Mouse (Mus musculus) heart, embryonic 12.5 days (tissue): ENCODE data around the gene Sox4. TPM values are rescaled to one million over a fixed set of nuclear protein-coding genes. Genes with fewer than 3 reads are reported as not detected.

Experiments
- ATAC-seq: fragments of 200-750 bp; cut with Nextera tagmentation; 2 replicates; pipeline ENCODE4 v1.8.0; 2017; ENCODE audit warnings: moderate TSS enrichment, moderate library complexity; ENCODE audit not compliant: insufficient number of reproducible peaks, low FRiP score
- H3K27ac ChIP-seq: fragments of 300-500 bp; sonication (generic); 2 replicates; pipeline ENCODE4 v1.5.1; 2016; ENCODE audit warnings: mild to moderate bottlenecking, moderate library complexity; ENCODE audit not compliant: poor library complexity, severe bottlenecking
- H3K27me3 ChIP-seq: fragments of 300-500 bp; sonication (generic); replicated peaks from 2 replicates; pipeline ENCODE4 v1.6.1; 2016; ENCODE audit warnings: mild to moderate bottlenecking, moderate library complexity
- H3K36me3 ChIP-seq: fragments of 300-500 bp; sonication (generic); 2 replicates; pipeline ENCODE4 v1.6.1; 2016; ENCODE audit warnings: mild to moderate bottlenecking, moderate library complexity
- H3K4me1 ChIP-seq: fragments of 300-500 bp; sonication (generic); replicated peaks from 2 replicates; pipeline ENCODE4 v1.6.1; 2016; ENCODE audit warnings: mild to moderate bottlenecking
- H3K4me2 ChIP-seq: fragments of 300-500 bp; sonication (generic); 2 replicates; pipeline ENCODE4 v1.6.1; 2016; ENCODE audit warnings: mild to moderate bottlenecking, moderate library complexity
- H3K4me3 ChIP-seq: fragments of 300-500 bp; sonication (generic); 2 replicates; pipeline ENCODE4 v1.5.1; 2016; ENCODE audit warnings: mild to moderate bottlenecking
- H3K9ac ChIP-seq: fragments of 300-500 bp; sonication (generic); 2 replicates; pipeline ENCODE4 v1.6.1; 2016; ENCODE audit warnings: mild to moderate bottlenecking, moderate library complexity
- H3K9me3 ChIP-seq: fragments of 300-500 bp; sonication (generic); replicated peaks from 2 replicates; pipeline ENCODE4 v1.6.1; 2016; ENCODE audit warnings: mild to moderate bottlenecking, moderate library complexity
- WGBS: fragments of 180-500 bp; shearing (Covaris S2); methylation state at CpG from one replicate; pipeline ENCODE4 v1.1.7; 2016; 5-methylcytosine and 5-hydroxymethylcytosine counted together
- polyA plus RNA-seq: library from polyadenylated mRNA; unstranded; fragments of >200 nt; fragmentation: Nextera tagmentation; extraction: Ambion mirVana; gene quantifications from 2 replicates; pipeline ENCODE4 v1.2.1, GENCODE M21; 2016

Sox4 gene
- polyA plus RNA-seq = 78.2 and 84.1 TPM in 2 replicates

- WGBS = 0% methylated on average over 19 of the region's 19 CpGs
- ATAC-seq = peak; percentile 87
- H3K36me3 ChIP-seq = peaks cover 1% of the 10 kb centered on the region; the same call in 1 of the 2 replicates
Observed at GRCm38 (mm10) chr13:28953581-28953991, at the start of gene Sox4. Sox4 (minus strand) TSS chr13:28953713.

GRCm38 (mm10) chr13:28991899-28992664 lies 38.6 kb upstream of the Sox4 start:
- Histone ChIP-seq H3K36me3 (no peaks in the 10 kb centered on the region), H3K27ac (peak overlapping the region; percentile 87), H3K4me2 (peak overlapping the region; percentile 6), H3K4me1 (peaks cover 34% of the 10 kb centered on the region), H3K4me3 (no peak overlapping the region), H3K9ac (no peak overlapping the region), H3K9me3 (no peaks in the 10 kb centered on the region), H3K27me3 (no peaks in the 10 kb centered on the region)
- WGBS = 27% methylated on average over 7 of the region's 7 CpGs
- ATAC-seq = peak; percentile 48; the same call in 1 of the 2 replicates

More at GRCm38 (mm10) chr13:28953581-28953991, at the start of gene Sox4:
- H3K4me3 ChIP-seq = peak within 1 kb of the TSS; percentile 99
- peaks cover 2% of the 10 kb centered on the region for H3K4me1 ChIP-seq
- peak within 1 kb of the TSS; percentile 100 for H3K9ac ChIP-seq
- H3K27me3 ChIP-seq = no peaks in the 10 kb centered on the region
- H3K4me2 ChIP-seq = peak within 1 kb of the TSS; percentile 65
- H3K9me3 ChIP-seq = no peaks in the 10 kb centered on the region
- peak within 1 kb of the TSS; percentile 100 for H3K27ac ChIP-seq

GRCm38 (mm10) chr13:28988751-28989703 lies 35.5 kb upstream of the Sox4 start:
- H3K4me3 ChIP-seq = no peak overlapping the region
- peak overlapping the region; percentile 26; the same call in 1 of the 2 replicates for H3K27ac ChIP-seq
- no peaks in the 10 kb centered on the region for H3K9me3 ChIP-seq
- 26% methylated on average over 16 of the region's 16 CpGs for WGBS
- no peak overlapping the region for H3K9ac ChIP-seq
- H3K27me3 ChIP-seq = no peaks in the 10 kb centered on the region
- H3K4me1 ChIP-seq = peaks cover 34% of the 10 kb centered on the region
- peak overlapping the region; percentile 3; the same call in 1 of the 2 replicates for H3K4me2 ChIP-seq
- no peaks in the 10 kb centered on the region for H3K36me3 ChIP-seq
- ATAC-seq = no peak

GRCm38 (mm10) chr13:28980681-28981080 lies 27.2 kb upstream of the Sox4 start:
- WGBS = 58% methylated on average over 4 of the region's 4 CpGs
- Histone ChIP-seq H3K9me3 (peaks cover 5% of the 10 kb centered on the region; the same call in 1 of the 2 replicates), H3K4me1 (no peaks in the 10 kb centered on the region), H3K27me3 (no peaks in the 10 kb centered on the region), H3K4me2 (no peak overlapping the region), H3K27ac (no peak overlapping the region), H3K36me3 (no peaks in the 10 kb centered on the region), H3K9ac (no peak overlapping the region), H3K4me3 (no peak overlapping the region)
- ATAC-seq = no peak

GRCm38 (mm10) chr13:28975011-28975410 lies 21.5 kb upstream of the Sox4 start:
- Histone ChIP-seq H3K36me3 (no peaks in the 10 kb centered on the region), H3K4me2 (no peak overlapping the region), H3K4me3 (no peak overlapping the region), H3K4me1 (no peaks in the 10 kb centered on the region), H3K27ac (no peak overlapping the region), H3K27me3 (no peaks in the 10 kb centered on the region), H3K9me3 (peaks cover 5% of the 10 kb centered on the region; the same call in 1 of the 2 replicates), H3K9ac (no peak overlapping the region)
- WGBS = 64% methylated on average over 4 of the region's 4 CpGs
- no peak for ATAC-seq

- H3K4me1 ChIP-seq = no peaks in the 10 kb centered on the region
- 58% methylated on average over 5 of the region's 5 CpGs for WGBS
- H3K27ac ChIP-seq = no peak overlapping the region
- H3K9me3 ChIP-seq = peaks cover 4% of the 10 kb centered on the region; the same call in 1 of the 2 replicates
- H3K4me3 ChIP-seq = no peak overlapping the region
- no peak for ATAC-seq
- no peak overlapping the region for H3K9ac ChIP-seq
- no peaks in the 10 kb centered on the region for H3K27me3 ChIP-seq
- H3K36me3 ChIP-seq = no peaks in the 10 kb centered on the region
- H3K4me2 ChIP-seq = no peak overlapping the region
Observed at GRCm38 (mm10) chr13:28974597-28974996, 21.1 kb upstream of the Sox4 start.

- H3K9ac ChIP-seq = no peak overlapping the region
- no peaks in the 10 kb centered on the region for H3K27me3 ChIP-seq
- 97% methylated on average over 8 of the region's 8 CpGs for WGBS
- H3K4me1 ChIP-seq = peaks cover 3% of the 10 kb centered on the region; the same call in 1 of the 2 replicates
- 0 out of 2 replicates have a peak, but pooled peaks cover 4% of the 10 kb centered on the region for H3K9me3 ChIP-seq
- H3K4me2 ChIP-seq = no peak overlapping the region
- no peaks in the 10 kb centered on the region for H3K36me3 ChIP-seq
- H3K27ac ChIP-seq = no peak overlapping the region
- H3K4me3 ChIP-seq = no peak overlapping the region
- no peak for ATAC-seq
Observed at GRCm38 (mm10) chr13:28960916-28961315, 7.4 kb upstream of the Sox4 start.

- peak overlapping the region; percentile 99 for H3K27ac ChIP-seq
- no peaks in the 10 kb centered on the region for H3K27me3 ChIP-seq
- peak overlapping the region; percentile 67 for H3K4me3 ChIP-seq
- WGBS = 1% methylated on average over 31 of the region's 31 CpGs
- H3K36me3 ChIP-seq = no peaks in the 10 kb centered on the region
- ATAC-seq = 0 out of 2 replicates have a peak, but pooled peaks have one; percentile 63
- 0 out of 2 replicates have a peak, but pooled peaks cover 4% of the 10 kb centered on the region for H3K9me3 ChIP-seq
- H3K4me2 ChIP-seq = peak overlapping the region; percentile 89
- H3K4me1 ChIP-seq = peaks cover 3% of the 10 kb centered on the region; the same call in 1 of the 2 replicates
- peak overlapping the region; percentile 75 for H3K9ac ChIP-seq
Observed at GRCm38 (mm10) chr13:28959458-28959978, 6.0 kb upstream of the Sox4 start.

GRCm38 (mm10) chr13:28959068-28959440 lies 5.5 kb upstream of the Sox4 start:
- H3K4me3 ChIP-seq = peak overlapping the region; percentile 67
- peak overlapping the region; percentile 89 for H3K4me2 ChIP-seq
- H3K36me3 ChIP-seq = no peaks in the 10 kb centered on the region
- ATAC-seq = 0 out of 2 replicates have a peak, but pooled peaks have one; percentile 0
- H3K9me3 ChIP-seq = 0 out of 2 replicates have a peak, but pooled peaks cover 4% of the 10 kb centered on the region
- H3K4me1 ChIP-seq = peaks cover 3% of the 10 kb centered on the region; the same call in 1 of the 2 replicates
- no peaks in the 10 kb centered on the region for H3K27me3 ChIP-seq
- peak overlapping the region; percentile 75 for H3K9ac ChIP-seq
- under 1% methylated on average over 17 of the region's 17 CpGs for WGBS
- peak overlapping the region; percentile 99 for H3K27ac ChIP-seq

GRCm38 (mm10) chr13:28958211-28959067 lies 4.9 kb upstream of the Sox4 start:
- Histone ChIP-seq H3K4me1 (peaks cover 3% of the 10 kb centered on the region; the same call in 1 of the 2 replicates), H3K9me3 (0 out of 2 replicates have a peak, but pooled peaks cover 4% of the 10 kb centered on the region), H3K27ac (peak overlapping the region; percentile 99), H3K36me3 (no peaks in the 10 kb centered on the region), H3K4me3 (peak overlapping the region; percentile 67), H3K4me2 (peak overlapping the region; percentile 89), H3K9ac (peak overlapping the region; percentile 75), H3K27me3 (no peaks in the 10 kb centered on the region)
- under 1% methylated on average over 54 of the region's 54 CpGs for WGBS
- ATAC-seq = peak; percentile 80
